8 mouse cellular contexts compared by ENCODE assay signal in the genomic region with DNA sequence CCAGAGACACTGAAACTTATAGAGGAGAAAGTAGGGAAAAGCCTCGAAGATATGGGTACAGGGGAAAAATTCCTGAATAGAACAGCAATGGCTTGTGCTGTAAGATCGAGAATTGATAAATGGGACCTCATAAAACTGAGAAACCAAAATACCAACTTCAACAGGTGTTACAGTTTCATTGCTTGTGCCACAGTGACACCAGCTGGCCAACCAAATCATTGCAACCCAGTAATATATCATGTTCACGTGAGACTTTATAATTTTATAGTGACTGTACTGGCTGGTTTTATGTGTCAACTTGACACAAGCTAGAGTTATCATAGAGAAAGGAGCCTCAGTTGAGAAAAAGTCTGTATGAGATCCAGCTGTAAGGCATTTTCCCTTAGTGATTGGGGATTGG. TPM values are rescaled to one million over a fixed set of nuclear protein-coding genes. Genes with fewer than 3 reads are reported as not detected.
DNase-seq lines count a peak whose midpoint lies in the region; ATAC-seq and TF ChIP-seq lines count a peak whose summit lies in the region.
"Not testable (repeated sequence)": the region's sequence is repeated elsewhere in the genome, so short reads cannot be mapped to it uniquely, and the experiment has no call there.
"Had no signal": no experiment of that assay in that cellular context is flagged by ENCODE, and none has a peak within 500 bp of the region (broad histone marks: within the 10 kb centered on the region; RNA-seq: fewer than 3 reads in every experiment).

No protein-coding gene starts in this region.

- intact Hi-C loops in left cerebral cortex, postnatal 4 days (cut with DNase I), result loop anchor here (2.0 to 10.0 kb wide), 2 partner anchors 198 to 226 kb away; no protein-coding TSS in a partner anchor

- not testable (repeated sequence) for H3K36me3 ChIP-seq in kidney, postnatal 0 days (ENCODE audit: insufficient read depth, low read length); midbrain, embryonic 15.5 days (replicated peaks)

- H3K9ac ChIP-seq in kidney, postnatal 0 days (ENCODE audit: low read depth, low read length); midbrain, embryonic 15.5 days: not testable (repeated sequence)

- not testable (repeated sequence) for H3K4me3 ChIP-seq in kidney, postnatal 0 days (replicated peaks; ENCODE audit: low read depth, low read length); midbrain, embryonic 15.5 days

- DNase-seq in adipocyte (ENCODE audit: low spot score), result peak; percentile 62
- DNase-seq in cerebellum, postnatal 36 days, result peak; percentile 58 to 73
- DNase-seq in gastrocnemius, postnatal 10 days, result peak; percentile 60
- peak; percentile 60 for DNase-seq in kidney, postnatal 0 days (ENCODE audit: low spot score)
- DNase-seq in left cerebral cortex, postnatal 4 days, result peak; percentile 38
- peak; percentile 61 to 79 for DNase-seq in spleen, postnatal 10 days (ENCODE audit: low spot score in 2 of 2)

- H3K27me3 ChIP-seq in kidney, postnatal 0 days (ENCODE audit: insufficient read depth, low read length); midbrain, embryonic 15.5 days (replicated peaks): not testable (repeated sequence)

- not testable (repeated sequence) for H3K9me3 ChIP-seq in kidney, postnatal 0 days (replicated peaks; ENCODE audit: low read length); midbrain, embryonic 15.5 days

- ATAC-seq in kidney, postnatal 0 days (replicated peaks; ENCODE audit: low FRiP score, low read depth), result not testable (repeated sequence)
- ATAC-seq in midbrain, embryonic 15.5 days (replicated peaks), result 0 out of 2 replicates have a peak, but pooled peaks have one; percentile 27

- not testable (repeated sequence) for H3K27ac ChIP-seq in kidney, postnatal 0 days; midbrain, embryonic 15.5 days

- WGBS in kidney, postnatal 0 days, result 11% methylated on average over 3 of the region's 3 CpGs
- 31% methylated on average over 3 of the region's 3 CpGs for WGBS in midbrain, embryonic 15.5 days

- TF ChIP-seq CTCF in kidney, postnatal 0 days (IDR thresholded peaks at IDR 0.05; ENCODE audit: low read depth), result peak; percentile 80

- not testable (repeated sequence) for H3K4me2 ChIP-seq in kidney, postnatal 0 days (ENCODE audit: low read length); midbrain, embryonic 15.5 days

- not testable (repeated sequence) for H3K4me1 ChIP-seq in kidney, postnatal 0 days (replicated peaks; ENCODE audit: insufficient read depth, low read length); midbrain, embryonic 15.5 days

RNA-seq across cellular contexts. Expression of a gene that starts 40.0 kb away (rescaled TPM):
- 10 to 100 TPM; 20.6 to 24.4 TPM for total RNA-seq in gastrocnemius, postnatal 10 days (2021)
- polyA plus RNA-seq in kidney, postnatal 0 days (2015; fragmentation: Nextera tagmentation; extraction: Ambion mirVana), result 62.7 and 65.2 TPM in 2 replicates
- 10 to 100 TPM; 14.8 TPM for total RNA-seq in left cerebral cortex, postnatal 4 days (2021)
- 21.5 and 22.2 TPM in 2 replicates for polyA plus RNA-seq in midbrain, embryonic 15.5 days (2015; fragmentation: Nextera tagmentation; extraction: Ambion mirVana)

RNA-seq across cellular contexts. Expression of a gene that starts 50.9 kb away (rescaled TPM):
- total RNA-seq in gastrocnemius, postnatal 10 days (2021), result 10 to 100 TPM; 13.7 to 15.3 TPM
- polyA plus RNA-seq in kidney, postnatal 0 days (2015; fragmentation: Nextera tagmentation; extraction: Ambion mirVana), result 0.04 and 0.05 TPM in 2 replicates
- total RNA-seq in left cerebral cortex, postnatal 4 days (2021), result not detected
- not detected in 2 replicates for polyA plus RNA-seq in midbrain, embryonic 15.5 days (2015; fragmentation: Nextera tagmentation; extraction: Ambion mirVana)
- polyA plus RNA-seq: hindbrain, embryonic 12.5 days had no signal

Comparison
In these comparisons a context has a peak if more than half of its experiments do, and no peak if none do; other contexts are left out.
1. RNA of a gene that starts 50.9 kb away (total RNA-seq): 13.7 to 15.3 TPM in gastrocnemius, postnatal 10 days; not detected in left cerebral cortex, postnatal 4 days; every median in the first group is over 10 times any median in the second.
2. Peak in every context shown above with its lines, with median percentiles within 50 percentile points of each other: DNase-seq.